Mouse (Mus musculus): Measurements from ENCODE around the gene Nfkbil1.

- TF ChIP-seq CTCF (IDR thresholded peaks at IDR 0.05; ENCODE audit: low read depth) (no peak), EP300 (IDR thresholded peaks at IDR 0.05; ENCODE audit: low read depth) (no peak)
These were observed 63.0 kb downstream of the Nfkbil1 start for GRCm38 (mm10) chr17:35172445-35173234.
